Mouse (Mus musculus) limb, embryonic 14.5 days (tissue): ENCODE measurements at regions not wholly inside any gene's neighbourhood (a gene's known extent, or its start where the extent isn't known, plus 50 kb on each side); places are given as distances from the start of the nearest gene placed in this dataset.

ENCODE experiments used
- ATAC-seq: fragments of 200-750 bp; cut with Nextera tagmentation; 2 replicates; pipeline ENCODE4 v1.8.0; 2017; ENCODE audit warnings: low read depth, moderate number of reproducible peaks, moderate TSS enrichment; ENCODE audit not compliant: low FRiP score
- DNase-seq: peaks from one replicate; pipeline ENCODE4 v3.0.0-alpha.2; 2015; ENCODE audit warnings: low spot score
- H3K27ac ChIP-seq: fragments of 300-500 bp; sonication (generic); replicated peaks from 2 replicates; pipeline ENCODE4 v1.5.1; 2014; ENCODE audit warnings: low read depth, mild to moderate bottlenecking, low read length, moderate library complexity, mixed read lengths
- H3K27me3 ChIP-seq: fragments of 300-500 bp; sonication (generic); 2 replicates; pipeline ENCODE4 v1.6.1; 2014; ENCODE audit warnings: low read length, mixed read lengths; ENCODE audit not compliant: control insufficient read depth, insufficient read depth
- H3K36me3 ChIP-seq: fragments of 300-500 bp; sonication (generic); 2 replicates; pipeline ENCODE4 v1.6.1; 2014; ENCODE audit warnings: mild to moderate bottlenecking, low read length, moderate library complexity, mixed read lengths; ENCODE audit not compliant: control insufficient read depth, insufficient read depth
- H3K4me1 ChIP-seq: fragments of 300-500 bp; sonication (generic); 2 replicates; pipeline ENCODE4 v1.6.1; 2014; ENCODE audit warnings: antibody characterized with exemption, low read length, mixed read lengths; ENCODE audit not compliant: control insufficient read depth, insufficient read depth
- H3K4me2 ChIP-seq: fragments of 300-500 bp; sonication (generic); replicated peaks from 2 replicates; pipeline ENCODE4 v1.6.1; 2014; ENCODE audit warnings: low read depth, mild to moderate bottlenecking, low read length, moderate library complexity; ENCODE audit not compliant: severe bottlenecking
- H3K4me3 ChIP-seq: fragments of 300-500 bp; sonication (generic); replicated peaks from 2 replicates; pipeline ENCODE4 v1.5.1; 2014; ENCODE audit warnings: low read length
- H3K9ac ChIP-seq: fragments of 300-500 bp; sonication (generic); 2 replicates; pipeline ENCODE4 v1.6.1; 2014; ENCODE audit warnings: mild to moderate bottlenecking, low read depth, low read length, moderate library complexity; ENCODE audit not compliant: severe bottlenecking
- H3K9me3 ChIP-seq: fragments of 300-500 bp; sonication (generic); 2 replicates; pipeline ENCODE4 v1.6.1; 2016; ENCODE audit warnings: low read length; ENCODE audit not compliant: control insufficient read depth
- POLR2A ChIP-seq: fragments of 200-500 bp; IDR thresholded peaks from 2 replicates; pipeline ENCODE4 v1.8.0; 2012; ENCODE audit warnings: inconsistent platforms, mild to moderate bottlenecking, moderate library complexity, borderline replicate concordance; ENCODE audit not compliant: insufficient read depth, insufficient read length; ENCODE audit errors: extremely low read depth
- WGBS: fragments of 180-500 bp; shearing (Covaris S2); extraction: QIAGEN DNeasy Blood & Tissue Kit; methylation state at CpG from one replicate; pipeline ENCODE4 v1.1.7; 2014; 5-methylcytosine and 5-hydroxymethylcytosine counted together

GRCm38 (mm10) chr11:24397710-24398109 is 319.9 kb downstream of the Bcl11a start:
- H3K4me1 ChIP-seq, result no peaks in the 10 kb centered on the region
- DNase-seq (no peak), ATAC-seq (no peak)
- no peaks in the 10 kb centered on the region for H3K9me3 ChIP-seq
- no peak overlapping the region for H3K9ac ChIP-seq
- H3K4me2 ChIP-seq, result no peak overlapping the region
- 60% methylated on average over 1 of the region's 1 CpGs for WGBS
- H3K36me3 ChIP-seq, result no peaks in the 10 kb centered on the region
- no peak for TF ChIP-seq POLR2A
- no peak overlapping the region for H3K4me3 ChIP-seq
- no peaks in the 10 kb centered on the region for H3K27me3 ChIP-seq
- no peak overlapping the region for H3K27ac ChIP-seq

- Histone ChIP-seq H3K4me2 (no peak overlapping the region), H3K9ac (no peak overlapping the region), H3K4me3 (no peak overlapping the region), H3K27me3 (no peaks in the 10 kb centered on the region), H3K27ac (no peak overlapping the region), H3K4me1 (no peaks in the 10 kb centered on the region), H3K36me3 (no peaks in the 10 kb centered on the region), H3K9me3 (no peaks in the 10 kb centered on the region)
- WGBS, result 84% methylated on average over 3 of the region's 3 CpGs
- no peak for TF ChIP-seq POLR2A
- ATAC-seq (no peak), DNase-seq (no peak)
Observed at GRCm38 (mm10) chr11:24401151-24401550, 323.3 kb downstream of the Bcl11a start.

DNA sequence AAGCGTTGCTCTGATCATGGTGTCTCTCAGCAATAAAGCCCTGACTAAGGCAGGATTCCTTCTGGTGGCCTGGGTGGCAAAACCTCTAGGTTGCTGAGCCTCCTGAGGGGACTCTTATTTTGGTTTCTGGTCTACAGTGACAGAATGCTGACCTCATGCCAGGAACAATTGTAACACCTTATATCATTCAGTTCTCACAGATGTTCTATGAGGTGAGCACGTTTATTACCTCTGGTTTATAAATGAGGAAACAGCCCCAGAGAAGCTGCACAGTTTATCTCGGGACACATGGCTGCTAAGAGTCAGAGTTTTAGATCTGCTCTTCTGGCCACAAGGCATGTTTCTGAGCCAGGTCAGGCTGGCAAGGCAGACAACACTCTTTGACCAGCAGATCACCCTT is 324.3 kb downstream of the Bcl11a start:
- WGBS, result 38% methylated on average over 3 of the region's 3 CpGs
- H3K27ac ChIP-seq, result no peak overlapping the region
- H3K9ac ChIP-seq, result no peak overlapping the region
- no peaks in the 10 kb centered on the region for H3K9me3 ChIP-seq
- no peaks in the 10 kb centered on the region for H3K36me3 ChIP-seq
- ATAC-seq, result no peak
- H3K27me3 ChIP-seq, result no peaks in the 10 kb centered on the region
- no peaks in the 10 kb centered on the region for H3K4me1 ChIP-seq
- no peak overlapping the region for H3K4me2 ChIP-seq
- H3K4me3 ChIP-seq, result no peak overlapping the region
- TF ChIP-seq POLR2A, result no peak
- no peak for DNase-seq

DNA sequence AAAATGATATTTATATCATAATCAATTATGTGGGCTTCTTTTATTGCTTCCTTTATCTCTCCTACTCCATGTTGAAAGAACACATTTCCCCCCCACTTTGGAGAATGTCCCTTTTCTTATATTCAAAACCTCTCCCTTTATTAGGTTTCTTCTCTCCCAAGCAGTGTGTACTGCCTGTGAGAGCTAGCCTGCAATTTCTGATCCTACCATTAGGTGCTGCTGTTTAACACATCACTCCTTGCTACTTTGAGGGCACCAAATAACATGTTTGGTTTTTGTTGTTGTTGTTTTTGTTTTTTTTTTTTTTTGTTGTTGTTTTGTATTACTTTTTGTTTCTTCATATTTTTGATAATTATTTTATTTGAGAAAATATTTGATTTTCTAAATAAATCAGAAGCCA is 336.9 kb downstream of the Bcl11a start:
- H3K27ac ChIP-seq, result no peak overlapping the region
- no peak overlapping the region for H3K9ac ChIP-seq
- H3K4me3 ChIP-seq, result no peak overlapping the region
- no peaks in the 10 kb centered on the region for H3K4me1 ChIP-seq
- H3K36me3 ChIP-seq, result no peaks in the 10 kb centered on the region
- no peaks in the 10 kb centered on the region for H3K9me3 ChIP-seq
- no peak overlapping the region for H3K4me2 ChIP-seq
- no peak for TF ChIP-seq POLR2A
- H3K27me3 ChIP-seq, result no peaks in the 10 kb centered on the region
- ATAC-seq (no peak), DNase-seq (no peak)

- H3K9ac ChIP-seq, result no peak overlapping the region
- ATAC-seq, result no peak
- H3K4me2 ChIP-seq, result no peak overlapping the region
- no peak overlapping the region for H3K4me3 ChIP-seq
- H3K27me3 ChIP-seq, result no peaks in the 10 kb centered on the region
- no peaks in the 10 kb centered on the region for H3K4me1 ChIP-seq
- H3K9me3 ChIP-seq, result no peaks in the 10 kb centered on the region
- H3K36me3 ChIP-seq, result no peaks in the 10 kb centered on the region
- no peak overlapping the region for H3K27ac ChIP-seq
- no peak for DNase-seq
- 84% methylated on average over 10 of the region's 10 CpGs for WGBS
- no peak for TF ChIP-seq POLR2A
Observed at GRCm38 (mm10) chr11:24422066-24422775, 344.4 kb downstream of the Bcl11a start.
